Mouse (Mus musculus) ovary, postnatal 36 days (tissue): Measurements from ENCODE around the gene Fam162a.
"Not testable (repeated sequence)": the region's sequence is repeated elsewhere in the genome, so short reads cannot be mapped to it uniquely, and the experiment has no call there.

Experiments used
- DNase-seq: peaks from one replicate; pipeline ENCODE4 v3.0.0; 2022; ENCODE audit warnings: low spot score, mixed read lengths

Fam162a gene

DNA sequence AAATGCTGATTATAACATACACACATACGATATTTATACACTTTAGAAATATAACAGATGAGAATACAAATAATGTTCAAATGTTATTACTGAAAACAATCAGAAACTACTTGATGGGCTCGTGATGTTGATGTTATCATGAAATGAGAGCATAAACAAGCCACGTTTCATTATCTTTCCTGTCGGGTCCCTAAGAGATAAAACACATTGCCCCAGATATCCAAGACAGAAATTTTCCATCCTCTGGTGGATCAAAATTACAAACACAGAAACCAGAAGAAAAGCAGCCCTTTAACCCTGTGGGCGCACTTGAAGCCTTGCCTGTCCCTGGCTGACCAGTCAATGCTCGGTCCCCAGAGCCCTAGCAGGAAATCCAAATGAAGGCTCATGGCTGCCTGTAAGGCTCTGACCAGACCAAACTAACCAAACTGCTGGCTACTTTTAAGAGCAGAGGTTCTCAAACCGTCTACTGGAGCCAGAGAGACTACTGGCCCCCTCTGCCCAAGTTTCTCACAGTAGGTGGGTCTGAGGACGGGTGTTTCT is 13.4 kb downstream of the Fam162a start:
- DNase-seq: no peak

DNA sequence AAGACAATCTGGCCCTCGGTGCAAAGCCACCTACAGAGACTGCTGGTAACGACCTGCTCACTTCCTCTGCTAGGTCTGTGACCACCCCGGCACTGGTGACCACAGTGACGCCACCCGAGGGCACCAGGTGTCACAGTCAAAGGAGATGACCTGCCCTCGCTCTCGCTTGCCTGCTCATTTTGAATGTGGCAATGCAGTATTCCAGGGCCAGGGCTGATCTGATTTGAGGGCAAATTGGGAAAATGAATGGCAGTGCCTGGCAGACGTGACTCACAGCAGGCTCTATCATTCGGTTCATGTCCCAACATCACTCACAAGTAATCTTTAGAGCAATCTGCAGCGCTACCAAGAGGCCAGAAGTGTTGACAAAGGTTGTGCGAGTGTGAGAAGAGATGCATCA is 15.0 kb downstream of the Fam162a start:
- DNase-seq: no peak

GRCm38 (mm10) chr16:36054920-36055319 is 16.5 kb downstream of the Fam162a start:
- DNase-seq: no peak

GRCm38 (mm10) chr16:36053524-36054275 is 17.7 kb downstream of the Fam162a start:
- DNase-seq: no peak

DNA sequence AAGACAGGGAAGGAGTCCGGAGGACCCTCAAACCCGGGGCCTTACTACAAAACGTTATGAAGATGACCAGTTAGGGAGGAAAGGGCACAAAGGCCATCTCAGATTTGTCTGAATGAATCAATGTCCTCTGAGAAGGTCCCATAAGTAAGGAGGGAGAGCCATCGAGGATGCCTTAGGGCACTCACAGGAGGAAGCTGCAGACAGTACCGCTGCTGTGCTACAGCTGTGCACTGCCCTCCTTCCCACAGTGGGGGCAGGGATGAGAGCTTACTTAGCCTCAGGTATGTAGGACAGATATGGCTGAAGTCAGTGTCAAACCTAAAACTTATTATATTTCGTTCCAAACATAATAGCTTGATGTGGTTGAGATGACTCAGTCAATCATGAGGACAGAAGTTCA is 19.9 kb downstream of the Fam162a start:
- DNase-seq: no peak

- DNase-seq: no peak
Measured at GRCm38 (mm10) chr16:36047538-36047937, 23.9 kb downstream of the Fam162a start.

DNA sequence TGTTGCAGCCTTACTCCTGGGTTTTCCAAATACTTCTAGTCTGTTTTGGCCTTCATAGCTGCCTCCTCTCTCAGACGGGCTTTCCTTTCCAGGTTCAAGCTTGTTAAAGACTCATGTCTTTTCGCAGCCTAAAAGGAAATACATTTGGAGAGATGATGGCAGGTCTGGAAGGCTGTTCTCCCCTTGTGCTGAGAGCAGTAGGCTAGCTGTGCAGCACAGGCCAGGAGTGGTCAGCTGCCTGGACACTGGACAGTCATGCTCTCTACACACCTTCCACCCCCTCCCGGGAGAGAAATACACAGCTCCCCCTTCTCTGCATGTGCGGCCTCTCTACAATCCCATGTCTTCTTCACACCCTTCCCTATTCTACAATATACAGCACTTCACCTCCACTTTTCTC is 27.4 kb downstream of the Fam162a start:
- DNase-seq: no peak

GRCm38 (mm10) chr16:36043073-36043472 is 28.3 kb downstream of the Fam162a start:
- DNase-seq: no peak

DNA sequence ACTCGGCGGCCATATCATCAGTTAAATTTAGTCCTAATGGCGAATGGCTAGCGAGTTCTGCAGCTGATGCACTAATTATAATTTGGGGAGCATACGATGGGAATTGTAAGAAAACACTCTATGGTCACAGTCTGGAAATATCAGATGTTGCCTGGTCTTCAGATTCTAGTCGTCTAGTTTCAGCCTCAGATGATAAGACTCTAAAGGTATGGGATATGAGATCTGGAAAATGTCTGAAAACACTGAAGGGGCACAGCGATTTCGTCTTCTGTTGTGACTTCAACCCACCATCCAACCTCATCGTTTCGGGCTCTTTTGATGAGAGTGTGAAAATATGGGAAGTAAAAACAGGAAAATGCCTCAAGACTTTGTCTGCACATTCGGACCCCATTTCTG is 29.8 kb downstream of the Fam162a start:
- DNase-seq: no peak

DNA sequence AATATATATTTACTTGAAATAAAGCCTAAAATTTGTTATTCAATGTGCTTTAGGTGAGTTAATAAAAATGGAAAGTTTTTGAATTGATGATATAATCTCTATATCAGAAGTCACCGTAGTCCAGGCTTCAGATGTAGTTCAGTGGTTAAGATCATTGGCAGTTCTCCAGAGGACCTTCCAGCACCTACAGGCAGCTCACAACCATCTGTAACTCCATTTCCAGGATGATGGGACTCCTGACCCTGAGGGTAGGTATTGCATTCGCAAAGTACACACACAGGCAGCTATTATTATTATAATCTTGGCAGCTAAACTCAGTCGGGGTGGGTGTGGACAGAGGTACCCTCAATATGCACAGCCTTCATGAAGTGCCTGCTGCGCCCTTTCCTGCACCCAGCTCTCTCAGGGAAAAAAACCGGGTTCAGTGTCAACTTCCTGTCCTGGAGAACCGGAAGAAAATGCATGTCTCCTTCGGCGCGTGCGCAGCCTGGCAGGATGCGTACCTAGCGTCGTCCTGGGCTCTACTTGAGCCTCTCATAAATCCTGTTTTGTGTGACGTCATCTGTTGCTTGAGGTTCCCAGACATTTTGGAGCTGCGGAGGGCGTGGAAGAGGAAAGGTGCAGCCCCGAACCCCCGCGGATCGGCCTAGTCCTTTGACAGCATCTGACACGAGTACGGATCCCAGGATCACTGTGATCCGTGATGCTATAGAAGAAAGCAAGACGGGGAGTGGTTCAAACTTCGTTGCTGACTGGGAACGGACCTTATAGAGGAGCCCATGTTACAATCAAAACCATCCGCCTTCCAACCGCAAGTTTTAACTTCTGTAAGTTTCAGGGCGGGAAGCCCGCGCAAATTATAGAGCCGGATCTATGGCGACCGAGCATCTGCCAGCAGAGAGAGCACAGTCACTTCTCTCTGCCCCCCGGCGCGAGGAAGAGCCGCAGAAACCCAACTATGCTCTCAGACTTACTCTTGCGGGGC is 30.5 kb downstream of the Fam162a start, which contains the start of gene Wdr5b:
TSS of gene Wdr5b (plus strand) at position 551 of the 985 bp plus-strand sequence.
- peak; percentile 86 for DNase-seq

DNA sequence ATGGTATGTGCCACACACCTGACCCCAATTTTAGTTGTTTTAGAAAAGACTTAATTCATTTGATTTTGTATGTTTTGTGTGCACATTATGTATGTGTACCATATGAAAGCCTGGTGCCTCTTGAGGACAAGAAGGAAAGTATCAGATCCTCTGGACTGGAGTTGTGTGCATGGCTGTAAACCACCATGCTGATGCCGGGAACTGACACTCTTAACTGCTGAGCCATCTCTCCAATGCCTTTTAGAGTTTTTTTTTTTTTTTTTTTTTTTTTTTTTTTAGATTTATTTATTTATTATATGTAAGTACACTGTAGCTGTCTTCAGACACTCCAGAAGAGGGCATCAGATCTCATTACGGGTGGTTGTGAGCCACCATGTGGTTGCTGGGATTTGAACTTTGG is 43.3 kb downstream of the Fam162a start:
- not testable (repeated sequence) for DNase-seq

GRCm38 (mm10) chr16:36016335-36016734 is 55.1 kb downstream of the Fam162a start:
- no peak for DNase-seq

GRCm38 (mm10) chr16:36008396-36008795 is 63.0 kb downstream of the Fam162a start:
- DNase-seq: no peak

GRCm38 (mm10) chr16:35998852-35999251 is 72.5 kb downstream of the Fam162a start:
- DNase-seq: not testable (repeated sequence)
